Mouse (Mus musculus) thymus, postnatal 0 days (tissue): Measurements from ENCODE around the gene Dedd2. TPM values are rescaled to one million over a fixed set of nuclear protein-coding genes. Genes with fewer than 3 reads are reported as not detected.

Source experiments
- DNase-seq: peaks from one replicate; pipeline ENCODE4 v3.0.0-alpha.2; 2015; ENCODE audit warnings: low spot score
- polyA plus RNA-seq: library from polyadenylated mRNA; unstranded; fragments of >200 nt; fragmentation: Nextera tagmentation; extraction: Ambion mirVana; gene quantifications from 2 replicates; pipeline ENCODE4 v1.2.1, GENCODE M21; 2015

Dedd2 gene
- polyA plus RNA-seq, 1 experiment from 2014 or later, result 32.8 TPM

GRCm38 (mm10) chr7:25246759-25247137 lies 26.3 kb upstream of the Dedd2 start:
- no peak for DNase-seq

GRCm38 (mm10) chr7:25246079-25246758 lies 25.8 kb upstream of the Dedd2 start:
- DNase-seq, result no peak

GRCm38 (mm10) chr7:25244562-25245369 lies 24.4 kb upstream of the Dedd2 start:
- DNase-seq, result no peak

GRCm38 (mm10) chr7:25243361-25243760 lies 22.9 kb upstream of the Dedd2 start:
- no peak for DNase-seq

- no peak for DNase-seq
Measured at GRCm38 (mm10) chr7:25241062-25241461, 20.6 kb upstream of the Dedd2 start.

- DNase-seq, result no peak
Measured at GRCm38 (mm10) chr7:25240631-25241030, 20.2 kb upstream of the Dedd2 start.

- DNase-seq, result peak; percentile 93
Measured at GRCm38 (mm10) chr7:25238829-25239623, 18.6 kb upstream of the Dedd2 start.

GRCm38 (mm10) chr7:25238015-25238706 lies 17.7 kb upstream of the Dedd2 start:
- peak; percentile 97 for DNase-seq

GRCm38 (mm10) chr7:25237249-25238014 lies 17.0 kb upstream of the Dedd2 start, which contains the start of gene Gsk3a:
Gene Gsk3a (minus strand): TSS chr7:25237851.
- DNase-seq, result peak; percentile 98

GRCm38 (mm10) chr7:25235526-25235925 lies 15.1 kb upstream of the Dedd2 start:
- no peak for DNase-seq

- peak; percentile 83 for DNase-seq
Measured at GRCm38 (mm10) chr7:25233061-25233460, 12.6 kb upstream of the Dedd2 start.

GRCm38 (mm10) chr7:25232101-25232648 lies 11.8 kb upstream of the Dedd2 start:
- no peak for DNase-seq

GRCm38 (mm10) chr7:25230690-25231285 lies 10.4 kb upstream of the Dedd2 start:
- DNase-seq, result peak; percentile 81

- no peak for DNase-seq
Measured at GRCm38 (mm10) chr7:25227523-25228300, 7.3 kb upstream of the Dedd2 start.

- DNase-seq, result no peak
Measured at GRCm38 (mm10) chr7:25222275-25222967, 2.0 kb upstream of the Dedd2 start.

GRCm38 (mm10) chr7:25221102-25221883 lies 878 bp upstream of the Dedd2 start, which contains the start of gene Zfp526:
Gene Zfp526 (plus strand): TSS chr7:25221425.
- peak; percentile 99 for DNase-seq

GRCm38 (mm10) chr7:25219756-25220456 lies 509 bp downstream of the Dedd2 start:
- DNase-seq, result peak; percentile 98
